Mouse (Mus musculus) midbrain, embryonic 13.5 days (tissue): ENCODE measurements at regions not wholly inside any gene's neighbourhood (a gene's known extent, or its start where the extent isn't known, plus 50 kb on each side); places are given as distances from the start of the nearest gene placed in this dataset.

Source experiments
- ATAC-seq: fragments of 200-750 bp; cut with Nextera tagmentation; 2 replicates; pipeline ENCODE4 v1.8.0; 2017; ENCODE audit warnings: mild to moderate bottlenecking, moderate TSS enrichment, moderate library complexity
- H3K27ac ChIP-seq: fragments of 300-500 bp; sonication (generic); 2 replicates; pipeline ENCODE4 v1.5.1; 2015; ENCODE audit warnings: inconsistent platforms, mild to moderate bottlenecking, moderate library complexity
- H3K27me3 ChIP-seq: fragments of 300-500 bp; sonication (generic); 2 replicates; pipeline ENCODE4 v1.6.1; 2015; ENCODE audit warnings: mild to moderate bottlenecking, inconsistent platforms
- H3K36me3 ChIP-seq: fragments of 300-500 bp; sonication (generic); 2 replicates; pipeline ENCODE4 v1.6.1; 2015; ENCODE audit warnings: mild to moderate bottlenecking, inconsistent platforms
- H3K4me1 ChIP-seq: fragments of 300-500 bp; sonication (generic); replicated peaks from 2 replicates; pipeline ENCODE4 v1.6.1; 2015; ENCODE audit warnings: inconsistent platforms
- H3K4me2 ChIP-seq: fragments of 300-500 bp; sonication (generic); replicated peaks from 2 replicates; pipeline ENCODE4 v1.6.1; 2015; ENCODE audit warnings: moderate library complexity, mild to moderate bottlenecking, inconsistent platforms
- H3K4me3 ChIP-seq: fragments of 300-500 bp; sonication (generic); replicated peaks from 2 replicates; pipeline ENCODE4 v1.5.1; 2015; ENCODE audit warnings: mild to moderate bottlenecking, inconsistent platforms
- H3K9ac ChIP-seq: fragments of 300-500 bp; sonication (generic); replicated peaks from 2 replicates; pipeline ENCODE4 v1.6.1; 2015; ENCODE audit warnings: mild to moderate bottlenecking, inconsistent platforms
- H3K9me3 ChIP-seq: fragments of 300-500 bp; sonication (generic); 2 replicates; pipeline ENCODE4 v1.6.1; 2016; ENCODE audit warnings: mild to moderate bottlenecking, inconsistent platforms
- WGBS: fragments of 180-500 bp; shearing (Covaris S2); methylation state at CpG from one replicate; pipeline ENCODE4 v1.1.7; 2015; 5-methylcytosine and 5-hydroxymethylcytosine counted together

DNA sequence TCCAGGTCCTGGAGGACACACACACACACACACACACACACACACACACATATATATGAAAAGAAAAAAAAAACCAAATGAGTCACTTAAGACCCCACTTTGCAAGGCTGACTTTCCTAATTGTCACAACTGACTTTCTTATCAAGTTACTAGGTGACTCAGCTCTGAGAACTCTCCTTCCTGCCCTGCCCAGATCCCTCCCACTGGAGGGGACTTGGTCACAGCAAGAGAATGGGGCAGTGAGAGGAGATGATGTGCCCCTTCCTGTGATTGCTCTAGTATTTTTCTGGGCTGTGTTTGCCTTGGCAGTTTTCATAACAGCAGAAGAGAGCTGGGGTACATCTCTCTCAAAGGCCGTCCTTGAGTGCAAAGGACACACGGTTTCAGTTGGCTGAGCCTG, 284.5 kb downstream of the Ccdc91 start:
- Histone ChIP-seq H3K4me2 (no peak overlapping the region), H3K9me3 (no peaks in the 10 kb centered on the region), H3K4me1 (no peaks in the 10 kb centered on the region), H3K9ac (no peak overlapping the region), H3K27me3 (no peaks in the 10 kb centered on the region), H3K27ac (no peak overlapping the region), H3K36me3 (no peaks in the 10 kb centered on the region), H3K4me3 (no peak overlapping the region)
- ATAC-seq: no peak
- 93% methylated on average over 2 of the region's 2 CpGs for WGBS

DNA sequence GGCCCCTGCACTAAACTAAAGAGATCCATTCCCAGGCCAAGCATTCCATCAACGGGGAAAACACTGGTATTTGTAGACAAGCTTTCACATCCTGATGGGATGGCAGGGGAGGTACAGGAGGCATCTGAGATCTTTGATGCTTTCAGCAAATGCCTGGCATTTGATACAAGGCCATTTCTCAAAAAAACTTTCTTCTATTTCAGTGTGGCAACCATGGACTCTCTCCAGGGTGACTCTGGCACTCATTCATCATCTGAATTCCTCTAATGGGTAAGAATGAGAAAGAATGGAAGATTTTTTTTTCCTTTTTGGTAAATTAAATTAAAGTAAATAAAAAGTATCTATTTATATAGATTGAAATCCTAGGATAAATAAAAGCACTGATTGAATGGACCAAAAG, 281.8 kb upstream of the Far2 start:
- Histone ChIP-seq H3K4me2 (no peak overlapping the region), H3K9ac (no peak overlapping the region), H3K9me3 (no peaks in the 10 kb centered on the region), H3K36me3 (no peaks in the 10 kb centered on the region), H3K4me3 (no peak overlapping the region), H3K27me3 (no peaks in the 10 kb centered on the region), H3K27ac (no peak overlapping the region), H3K4me1 (no peaks in the 10 kb centered on the region)
- WGBS: 87% methylated on average over 1 of the region's 1 CpGs
- no peak for ATAC-seq

DNA sequence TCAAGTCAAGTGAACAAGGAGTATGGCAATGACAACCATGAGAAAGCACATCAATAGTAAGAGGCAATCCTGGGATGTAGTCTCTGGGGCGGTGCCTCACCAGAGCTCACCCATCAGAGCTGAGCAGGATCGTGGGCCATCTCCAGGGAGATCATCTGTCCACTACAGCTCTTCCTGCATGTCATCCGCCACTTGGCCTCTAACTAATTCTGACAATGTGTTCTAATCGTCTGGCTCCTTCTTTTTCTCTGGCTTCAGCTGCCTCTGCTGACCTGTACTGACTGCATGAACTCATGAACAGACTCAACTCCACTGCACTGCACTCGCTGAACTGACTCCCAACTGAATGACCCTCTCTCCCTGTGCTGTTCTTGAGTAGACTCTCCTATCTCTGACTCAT, 277.9 kb upstream of the Far2 start:
- H3K9ac ChIP-seq: no peak overlapping the region
- no peaks in the 10 kb centered on the region for H3K36me3 ChIP-seq
- H3K9me3 ChIP-seq: no peaks in the 10 kb centered on the region
- H3K4me1 ChIP-seq: no peaks in the 10 kb centered on the region
- no peak overlapping the region for H3K4me2 ChIP-seq
- H3K4me3 ChIP-seq: no peak overlapping the region
- no peaks in the 10 kb centered on the region for H3K27me3 ChIP-seq
- ATAC-seq: no peak
- WGBS: 70% methylated on average over 5 of the region's 5 CpGs
- H3K27ac ChIP-seq: no peak overlapping the region

DNA sequence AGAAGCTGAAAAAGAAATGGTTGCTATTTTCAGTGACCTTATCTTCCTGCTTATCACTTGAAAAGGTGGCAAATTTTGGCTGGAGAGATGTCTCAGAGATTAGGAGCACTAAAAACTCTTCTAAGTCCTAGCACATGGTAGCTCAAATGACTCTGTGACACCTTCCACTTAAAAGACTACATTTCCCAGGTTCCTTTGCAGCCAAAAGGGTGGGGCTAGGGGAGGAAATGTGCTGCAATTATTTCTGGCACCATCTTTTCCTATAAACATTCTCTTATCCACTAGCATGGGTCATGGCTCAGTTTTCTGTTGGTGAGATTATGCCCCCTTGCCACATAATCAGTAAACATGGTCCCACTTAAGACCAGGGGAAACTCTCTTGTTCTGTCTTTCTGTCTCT, 277.0 kb upstream of the Far2 start:
- H3K4me2 ChIP-seq: no peak overlapping the region
- H3K36me3 ChIP-seq: no peaks in the 10 kb centered on the region
- H3K27ac ChIP-seq: no peak overlapping the region
- no peaks in the 10 kb centered on the region for H3K27me3 ChIP-seq
- H3K9ac ChIP-seq: no peak overlapping the region
- H3K9me3 ChIP-seq: no peaks in the 10 kb centered on the region
- H3K4me1 ChIP-seq: no peaks in the 10 kb centered on the region
- ATAC-seq: no peak
- no peak overlapping the region for H3K4me3 ChIP-seq

DNA sequence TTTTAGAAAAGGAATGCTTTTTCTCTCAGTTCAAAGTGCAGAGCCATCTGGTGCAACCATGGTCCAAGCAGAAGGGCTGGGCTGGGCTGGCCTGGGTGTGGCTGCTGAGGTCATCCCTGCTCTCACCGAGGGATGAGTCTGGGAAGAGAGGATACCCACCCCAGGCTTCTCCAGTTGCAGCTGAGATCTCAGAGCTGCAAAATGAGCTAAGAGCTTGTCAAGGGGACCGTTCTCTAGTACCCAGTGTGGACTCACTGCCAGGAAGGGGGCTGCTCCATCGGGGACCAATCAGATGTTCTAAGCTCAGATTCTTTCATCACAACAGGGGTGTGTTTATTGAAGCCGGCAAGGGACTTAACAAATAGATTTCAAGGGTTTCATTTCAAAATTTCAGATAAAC, 275.6 kb upstream of the Far2 start:
- no peak for ATAC-seq
- H3K4me3 ChIP-seq: no peak overlapping the region
- WGBS: 44% methylated on average over 4 of the region's 4 CpGs
- no peaks in the 10 kb centered on the region for H3K27me3 ChIP-seq
- no peak overlapping the region for H3K9ac ChIP-seq
- H3K36me3 ChIP-seq: no peaks in the 10 kb centered on the region
- H3K4me1 ChIP-seq: no peaks in the 10 kb centered on the region
- no peak overlapping the region for H3K4me2 ChIP-seq
- no peak overlapping the region for H3K27ac ChIP-seq
- H3K9me3 ChIP-seq: no peaks in the 10 kb centered on the region

DNA sequence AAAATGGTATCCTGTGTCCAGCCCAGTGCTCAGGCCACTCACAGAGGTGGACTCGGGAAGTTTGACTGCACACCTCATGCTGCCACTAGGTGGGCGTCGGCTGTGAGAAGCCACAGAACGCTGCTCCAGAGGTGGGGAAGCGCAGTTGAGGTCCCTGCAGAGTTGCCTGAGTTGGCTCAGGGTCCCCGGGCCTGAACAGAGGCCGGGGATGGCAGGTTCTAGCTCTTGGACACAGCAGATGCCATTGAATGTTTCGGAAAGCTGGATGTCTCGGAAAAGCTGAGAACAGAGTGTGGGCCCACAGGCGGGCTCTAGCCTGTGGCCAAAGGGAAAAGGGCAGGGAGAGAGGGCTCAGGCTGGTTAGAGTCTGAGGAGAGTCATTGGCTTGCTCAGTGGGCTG, 273.2 kb upstream of the Far2 start:
- H3K4me3 ChIP-seq: no peak overlapping the region
- no peak overlapping the region for H3K27ac ChIP-seq
- H3K9me3 ChIP-seq: no peaks in the 10 kb centered on the region
- no peaks in the 10 kb centered on the region for H3K27me3 ChIP-seq
- WGBS: 82% methylated on average over 10 of the region's 10 CpGs
- no peak overlapping the region for H3K9ac ChIP-seq
- no peak for ATAC-seq
- no peak overlapping the region for H3K4me2 ChIP-seq
- H3K36me3 ChIP-seq: no peaks in the 10 kb centered on the region
- no peaks in the 10 kb centered on the region for H3K4me1 ChIP-seq

DNA sequence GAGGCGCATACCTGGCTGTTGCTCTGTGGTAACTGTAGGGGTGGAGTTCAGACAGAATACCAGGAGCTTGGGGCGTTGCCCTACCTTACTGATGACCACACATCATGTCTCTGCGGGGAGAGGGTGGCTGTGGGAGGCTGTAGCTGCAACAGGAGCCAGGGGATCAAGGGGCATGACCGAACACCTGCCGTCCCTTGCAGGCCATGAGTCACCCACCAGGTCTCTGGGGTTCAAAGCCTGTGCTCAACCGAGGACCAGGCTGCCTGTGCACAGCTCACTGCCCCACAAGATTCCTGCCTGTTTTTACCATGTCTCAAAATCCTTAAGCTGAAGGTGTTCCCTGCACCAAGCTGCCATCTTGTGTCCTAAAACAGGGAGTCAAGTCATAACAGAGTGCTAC, 272.4 kb upstream of the Far2 start:
- Histone ChIP-seq H3K9ac (no peak overlapping the region), H3K27me3 (no peaks in the 10 kb centered on the region), H3K4me3 (no peak overlapping the region), H3K36me3 (no peaks in the 10 kb centered on the region), H3K4me2 (no peak overlapping the region), H3K27ac (no peak overlapping the region), H3K4me1 (no peaks in the 10 kb centered on the region), H3K9me3 (no peaks in the 10 kb centered on the region)
- no peak for ATAC-seq
- WGBS: 95% methylated on average over 6 of the region's 6 CpGs

DNA sequence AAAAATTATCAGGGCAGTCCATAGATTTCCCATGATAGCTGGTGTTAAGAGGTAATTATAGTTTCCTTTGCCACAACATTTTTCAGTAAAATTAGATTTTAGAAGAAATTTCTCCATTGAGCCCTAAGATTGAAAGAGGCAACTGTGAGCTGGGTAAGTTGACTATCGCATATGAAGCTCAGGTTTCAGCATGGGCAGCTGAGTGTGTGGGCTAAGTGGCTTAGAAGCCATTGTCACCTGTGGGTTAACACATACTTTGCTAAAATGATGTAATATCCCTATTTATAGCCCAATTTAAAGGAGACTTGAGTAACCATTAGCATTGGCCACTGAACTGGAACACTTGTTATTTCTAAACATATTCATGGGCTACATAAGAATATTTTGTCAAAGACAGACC, 267.6 kb upstream of the Far2 start:
- ATAC-seq: no peak
- Histone ChIP-seq H3K27me3 (no peaks in the 10 kb centered on the region), H3K36me3 (no peaks in the 10 kb centered on the region), H3K9me3 (no peaks in the 10 kb centered on the region), H3K4me2 (no peak overlapping the region), H3K4me3 (no peak overlapping the region), H3K27ac (no peak overlapping the region), H3K4me1 (no peaks in the 10 kb centered on the region), H3K9ac (no peak overlapping the region)
- 98% methylated on average over 1 of the region's 1 CpGs for WGBS

DNA sequence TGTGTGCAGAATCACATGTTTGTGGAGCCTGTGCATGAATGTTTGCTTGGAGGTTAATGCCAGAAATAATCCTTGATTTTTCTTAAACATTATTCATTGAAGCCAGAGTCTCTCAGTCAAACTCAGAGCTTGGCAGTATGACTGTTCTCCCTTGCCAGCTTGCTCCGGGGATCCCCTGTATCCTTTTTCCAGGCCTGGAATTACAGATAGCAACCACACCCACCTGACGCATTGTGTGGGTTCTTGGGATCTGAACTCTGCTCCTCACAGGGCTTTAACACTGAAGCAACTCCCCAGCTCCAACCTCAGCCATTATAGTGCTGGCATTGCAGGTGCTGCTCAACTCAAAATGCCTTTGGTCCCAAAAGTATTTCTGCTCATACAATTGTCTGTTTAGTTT, 262.8 kb upstream of the Far2 start:
- H3K9me3 ChIP-seq: no peaks in the 10 kb centered on the region

DNA sequence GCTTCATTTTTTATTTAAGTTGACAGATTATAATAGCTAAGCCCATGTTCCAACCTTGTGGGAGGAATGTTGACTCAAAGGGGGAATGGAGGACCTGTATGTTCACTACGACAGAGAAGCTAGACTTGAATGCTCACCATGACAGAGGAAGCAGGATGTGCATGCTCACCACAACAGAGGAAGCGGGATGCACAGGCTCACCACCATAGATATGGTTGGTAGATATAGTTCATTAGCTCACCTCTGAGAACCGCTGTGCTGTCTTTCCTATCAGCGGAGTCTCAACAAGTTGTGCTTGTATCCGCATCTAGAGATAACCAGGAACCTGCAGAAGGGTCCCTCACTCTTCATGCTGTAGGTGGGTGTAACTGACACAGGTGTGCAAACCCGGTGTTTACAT, 262.2 kb upstream of the Far2 start:
- ATAC-seq: no peak
- Histone ChIP-seq H3K36me3 (no peaks in the 10 kb centered on the region), H3K27me3 (no peaks in the 10 kb centered on the region), H3K4me1 (no peaks in the 10 kb centered on the region), H3K9me3 (no peaks in the 10 kb centered on the region), H3K4me3 (no peak overlapping the region), H3K27ac (no peak overlapping the region), H3K9ac (no peak overlapping the region), H3K4me2 (no peak overlapping the region)
- 96% methylated on average over 6 of the region's 6 CpGs for WGBS

More for the DNA sequence above, 262.8 kb upstream of the Far2 start:
- Histone ChIP-seq H3K4me3 (no peak overlapping the region), H3K27ac (no peak overlapping the region), H3K4me2 (no peak overlapping the region), H3K27me3 (no peaks in the 10 kb centered on the region), H3K36me3 (no peaks in the 10 kb centered on the region), H3K9ac (no peak overlapping the region), H3K4me1 (no peaks in the 10 kb centered on the region)
- 91% methylated on average over 2 of the region's 2 CpGs for WGBS
- ATAC-seq: no peak

DNA sequence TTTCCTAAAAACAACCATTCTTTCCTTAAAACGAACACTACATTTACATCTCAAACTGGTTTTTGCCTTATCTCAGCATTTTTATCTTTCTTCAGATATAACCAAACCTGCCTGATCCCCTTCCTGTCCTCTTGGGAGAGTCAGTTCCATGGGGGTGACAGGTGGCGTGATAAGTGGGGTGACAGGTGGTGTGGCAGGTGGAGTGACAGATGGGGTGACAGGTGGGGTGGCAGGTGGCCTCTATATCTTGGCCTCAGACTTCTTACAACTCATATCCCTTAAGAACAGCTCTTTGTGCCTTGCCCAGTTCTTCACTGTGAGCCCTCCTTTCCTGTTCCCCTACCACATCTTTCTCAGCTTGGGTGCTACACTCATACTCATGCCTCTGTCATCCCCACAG, 259.0 kb upstream of the Far2 start:
- H3K9me3 ChIP-seq: no peaks in the 10 kb centered on the region
- no peak overlapping the region for H3K4me2 ChIP-seq
- no peak for ATAC-seq
- no peak overlapping the region for H3K27ac ChIP-seq
- no peaks in the 10 kb centered on the region for H3K4me1 ChIP-seq
- WGBS: 90% methylated on average over 2 of the region's 2 CpGs
- no peak overlapping the region for H3K9ac ChIP-seq
- H3K27me3 ChIP-seq: no peaks in the 10 kb centered on the region
- no peaks in the 10 kb centered on the region for H3K36me3 ChIP-seq
- no peak overlapping the region for H3K4me3 ChIP-seq

DNA sequence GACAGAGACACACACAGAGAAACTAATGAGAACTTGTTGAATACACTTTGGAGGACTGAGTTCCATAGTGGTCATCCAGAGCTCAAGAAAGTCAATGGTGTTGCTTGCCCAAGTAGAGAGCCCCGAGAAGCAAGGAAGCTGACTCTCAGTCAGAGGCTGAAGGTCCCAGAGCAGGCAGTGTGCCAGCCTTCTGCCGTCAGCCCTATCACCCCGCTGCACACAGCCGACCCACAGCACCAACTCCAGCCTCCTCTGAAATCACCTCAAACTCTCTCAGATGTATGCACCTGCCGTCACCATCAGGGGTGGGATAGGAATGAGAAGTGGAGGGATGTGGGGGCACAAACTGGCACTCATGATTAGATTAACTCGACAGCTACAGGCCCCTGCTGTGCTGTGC, 257.9 kb upstream of the Far2 start:
- Histone ChIP-seq H3K4me2 (no peak overlapping the region), H3K4me1 (no peaks in the 10 kb centered on the region), H3K27me3 (no peaks in the 10 kb centered on the region), H3K9me3 (no peaks in the 10 kb centered on the region), H3K36me3 (no peaks in the 10 kb centered on the region), H3K27ac (no peak overlapping the region), H3K4me3 (no peak overlapping the region), H3K9ac (no peak overlapping the region)
- ATAC-seq: no peak
- 72% methylated on average over 6 of the region's 6 CpGs for WGBS

DNA sequence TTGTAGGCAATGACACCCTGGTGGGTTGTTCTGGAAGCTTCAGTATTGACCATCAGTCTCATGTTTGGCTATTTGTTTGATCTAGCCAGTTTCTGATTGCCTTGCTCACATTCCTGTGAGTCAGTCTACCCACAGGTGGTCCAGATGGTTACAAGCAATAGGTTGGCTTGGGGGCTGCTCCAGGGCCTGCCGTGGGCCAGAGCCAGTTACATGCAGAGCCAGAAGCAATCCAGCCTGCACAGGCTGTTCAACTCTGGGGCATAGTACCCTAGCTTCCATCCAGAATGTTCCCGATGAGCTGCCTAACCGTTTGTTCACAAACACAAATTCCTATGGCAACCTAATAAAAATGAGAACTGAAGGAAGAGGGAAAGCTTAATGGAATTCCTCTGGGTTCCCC, 253.2 kb upstream of the Far2 start:
- Histone ChIP-seq H3K36me3 (no peaks in the 10 kb centered on the region), H3K27ac (no peak overlapping the region), H3K4me1 (no peaks in the 10 kb centered on the region), H3K9ac (no peak overlapping the region), H3K9me3 (no peaks in the 10 kb centered on the region), H3K27me3 (no peaks in the 10 kb centered on the region), H3K4me2 (no peak overlapping the region), H3K4me3 (no peak overlapping the region)
- 47% methylated on average over 3 of the region's 3 CpGs for WGBS
- ATAC-seq: no peak

DNA sequence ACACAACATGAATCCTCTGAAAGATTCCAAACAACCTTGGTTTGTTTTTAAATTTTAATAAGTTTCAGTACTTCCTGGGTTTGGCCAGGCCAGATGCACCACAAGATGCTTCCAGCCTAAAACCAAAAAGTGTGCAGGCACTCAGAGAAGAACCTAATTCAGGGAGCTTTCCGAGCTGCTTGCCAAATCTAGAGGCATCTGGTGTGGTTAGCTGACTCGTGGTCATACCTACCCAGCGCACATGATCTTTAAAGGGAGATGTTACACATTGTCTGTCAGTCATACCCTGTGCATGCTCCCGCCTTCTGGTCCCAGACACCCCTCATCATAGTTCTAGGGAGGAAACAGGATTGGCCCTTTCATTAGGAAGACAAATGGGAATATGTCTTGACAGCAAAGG, 252.7 kb upstream of the Far2 start:
- Histone ChIP-seq H3K27me3 (no peaks in the 10 kb centered on the region), H3K4me2 (no peak overlapping the region), H3K4me3 (no peak overlapping the region), H3K36me3 (no peaks in the 10 kb centered on the region), H3K9ac (no peak overlapping the region), H3K27ac (no peak overlapping the region), H3K4me1 (no peaks in the 10 kb centered on the region), H3K9me3 (no peaks in the 10 kb centered on the region)
- no peak for ATAC-seq
- 82% methylated on average over 4 of the region's 4 CpGs for WGBS
